Mouse (Mus musculus) bone marrow, adult 2 months (tissue): ENCODE measurements around the gene Lhx4.

Source experiments
- CTCF ChIP-seq: fragments of 200-500 bp; IDR thresholded peaks from 2 replicates; pipeline ENCODE4 v1.5.1; 2011; ENCODE audit warnings: low read length, control low read depth; ENCODE audit not compliant: control insufficient read depth, insufficient read depth
- POLR2A ChIP-seq: fragments of 200-500 bp; IDR thresholded peaks from 2 replicates; pipeline ENCODE4 v1.6.1; 2011; ENCODE audit warnings: low read depth, mild to moderate bottlenecking, control low read depth, low read length, borderline replicate concordance; ENCODE audit not compliant: control insufficient read depth

DNA sequence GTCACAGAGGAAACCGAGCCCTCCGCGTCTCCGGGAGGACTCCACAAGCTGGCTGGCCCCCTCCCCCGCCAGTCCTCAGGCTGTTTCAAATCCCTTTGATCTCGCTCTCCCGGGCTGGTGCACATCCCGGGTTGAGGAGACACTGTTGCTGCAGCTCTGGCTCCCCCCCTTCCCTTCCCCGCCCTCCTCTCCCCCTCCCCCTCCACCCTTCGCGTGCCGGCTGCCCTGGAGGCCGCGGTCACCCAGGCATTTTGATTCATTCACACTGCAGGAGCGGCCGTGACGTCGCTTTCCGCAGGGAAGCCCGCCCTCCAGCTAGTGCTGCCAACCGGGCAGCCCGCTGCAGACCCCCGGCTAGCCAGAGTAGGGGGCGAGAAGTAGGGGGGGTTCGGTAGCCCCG is 9.5 kb downstream of the Lhx4 start:
- no peak for TF ChIP-seq POLR2A
- no peak for TF ChIP-seq CTCF
